Mouse (Mus musculus): ENCODE measurements around the gene Pf4. TPM values are rescaled to one million over a fixed set of nuclear protein-coding genes. Genes with fewer than 3 reads are reported as not detected.
A peak's percentile ranks its signal among the peaks of the same experiment; 100 is the strongest.

Gene Pf4
- polyA plus RNA-seq, 1 experiment from 2014 or later: 83.8 TPM

GRCm38 (mm10) chr5:90763912-90764665 lies 8.1 kb upstream of the Pf4 start:
- Histone ChIP-seq H3K4me1 (peaks cover 7% of the 10 kb centered on the region), H3K4me2 (no peak overlapping the region), H3K9ac (no peak overlapping the region), H3K36me3 (no peaks in the 10 kb centered on the region), H3K4me3 (no peak overlapping the region), H3K27ac (no peak overlapping the region), H3K9me3 (no peaks in the 10 kb centered on the region), H3K27me3 (peaks cover 18% of the 10 kb centered on the region)
- ATAC-seq (ENCODE audit: insufficient number of reproducible peaks, low FRiP score, low TSS enrichment, low read depth): no peak
- 62% methylated on average over 12 of the region's 12 CpGs for WGBS

GRCm38 (mm10) chr5:90765821-90766606 lies 6.2 kb upstream of the Pf4 start:
- H3K9ac ChIP-seq: no peak overlapping the region
- H3K4me1 ChIP-seq: no peaks in the 10 kb centered on the region
- H3K4me2 ChIP-seq: no peak overlapping the region
- WGBS: 55% methylated on average over 8 of the region's 8 CpGs
- H3K27ac ChIP-seq: no peak overlapping the region
- ATAC-seq (ENCODE audit: insufficient number of reproducible peaks, low FRiP score, low TSS enrichment, low read depth): no peak
- H3K36me3 ChIP-seq: no peaks in the 10 kb centered on the region
- peaks cover 7% of the 10 kb centered on the region; the same call in 1 of the 2 replicates for H3K27me3 ChIP-seq
- no peak overlapping the region for H3K4me3 ChIP-seq
- no peaks in the 10 kb centered on the region for H3K9me3 ChIP-seq

DNA sequence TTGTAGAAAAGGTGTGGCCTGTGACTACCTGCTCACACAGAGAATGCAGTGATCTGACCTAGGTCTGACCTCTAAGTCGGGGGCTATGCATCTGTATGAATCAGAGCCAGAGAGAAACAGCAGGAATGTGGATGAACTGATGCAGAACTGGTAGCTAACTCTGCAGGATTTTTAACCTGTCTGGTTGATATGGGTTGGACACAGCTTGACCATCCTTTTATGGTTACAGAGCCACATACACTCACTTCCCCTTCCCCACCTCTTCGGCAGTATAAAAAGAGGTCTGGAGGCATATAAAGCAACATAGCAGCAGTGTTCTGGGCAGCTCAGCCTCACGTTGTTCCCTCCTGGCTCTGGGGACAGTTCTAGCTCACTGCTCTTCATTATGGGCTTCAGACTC lies 4.0 kb upstream of the Pf4 start, which contains the start of gene Ppbp:
Ppbp (plus strand) TSS at position 301 of the 400 bp plus-strand sequence.
- H3K27ac ChIP-seq: no peak within 1 kb of the TSS
- 47% methylated on average over 3 of the region's 3 CpGs for WGBS
- no peak within 1 kb of the TSS for H3K4me2 ChIP-seq
- no peak within 1 kb of the TSS for H3K4me3 ChIP-seq
- H3K4me1 ChIP-seq: no peaks in the 10 kb centered on the region
- H3K9ac ChIP-seq: no peak within 1 kb of the TSS
- H3K36me3 ChIP-seq: no peaks in the 10 kb centered on the region
- no peaks in the 10 kb centered on the region for H3K9me3 ChIP-seq
- H3K27me3 ChIP-seq: 0 out of 2 replicates have a peak, but pooled peaks cover 7% of the 10 kb centered on the region
- ATAC-seq (ENCODE audit: insufficient number of reproducible peaks, low FRiP score, low TSS enrichment, low read depth): no peak

DNA sequence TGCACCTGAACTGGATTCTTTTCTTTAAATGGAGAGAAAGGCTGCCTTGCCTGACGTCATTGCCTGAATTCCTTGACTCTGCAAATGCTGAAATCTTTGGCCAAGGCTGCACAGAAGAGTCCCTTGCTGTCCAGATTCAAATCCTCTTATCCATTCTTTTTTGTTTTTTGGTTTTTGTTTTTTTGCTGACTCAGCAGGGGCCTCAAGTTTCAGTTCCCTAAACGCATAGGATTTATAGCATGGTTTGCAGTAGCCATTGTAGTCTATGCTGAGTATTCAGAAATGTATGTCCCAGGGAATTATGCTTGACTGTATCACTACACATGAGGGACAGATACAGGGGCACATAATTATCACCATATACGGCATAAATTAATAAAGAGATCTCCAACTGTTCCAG lies 866 bp upstream of the Pf4 start:
- H3K4me2 ChIP-seq: no peak overlapping the region
- H3K4me1 ChIP-seq: no peaks in the 10 kb centered on the region
- H3K9me3 ChIP-seq: no peaks in the 10 kb centered on the region
- H3K27me3 ChIP-seq: 0 out of 2 replicates have a peak, but pooled peaks cover 7% of the 10 kb centered on the region
- WGBS: 56% methylated on average over 3 of the region's 3 CpGs
- H3K27ac ChIP-seq: no peak overlapping the region
- H3K36me3 ChIP-seq: no peaks in the 10 kb centered on the region
- ATAC-seq (ENCODE audit: insufficient number of reproducible peaks, low FRiP score, low TSS enrichment, low read depth): no peak
- no peak overlapping the region for H3K4me3 ChIP-seq
- H3K9ac ChIP-seq: no peak overlapping the region

- Histone ChIP-seq H3K9ac (no peak overlapping the region), H3K27me3 (no peaks in the 10 kb centered on the region), H3K36me3 (no peaks in the 10 kb centered on the region), H3K9me3 (no peaks in the 10 kb centered on the region), H3K4me1 (no peaks in the 10 kb centered on the region), H3K27ac (no peak overlapping the region), H3K4me3 (no peak overlapping the region), H3K4me2 (no peak overlapping the region)
- WGBS: 86% methylated on average over 5 of the region's 5 CpGs
- ATAC-seq (ENCODE audit: insufficient number of reproducible peaks, low FRiP score, low TSS enrichment, low read depth): no peak
Observed at GRCm38 (mm10) chr5:90775562-90775961, 3.3 kb downstream of the Pf4 start.

- H3K9me3 ChIP-seq: no peaks in the 10 kb centered on the region
- no peak overlapping the region for H3K9ac ChIP-seq
- no peaks in the 10 kb centered on the region for H3K36me3 ChIP-seq
- no peak for ATAC-seq (ENCODE audit: insufficient number of reproducible peaks, low FRiP score, low TSS enrichment, low read depth)
- H3K27ac ChIP-seq: no peak overlapping the region
- H3K27me3 ChIP-seq: no peaks in the 10 kb centered on the region
- no peak overlapping the region for H3K4me3 ChIP-seq
- no peaks in the 10 kb centered on the region for H3K4me1 ChIP-seq
- WGBS: 71% methylated on average over 10 of the region's 10 CpGs
- H3K4me2 ChIP-seq: no peak overlapping the region
Observed at GRCm38 (mm10) chr5:90777621-90778020, 5.4 kb downstream of the Pf4 start.

DNA sequence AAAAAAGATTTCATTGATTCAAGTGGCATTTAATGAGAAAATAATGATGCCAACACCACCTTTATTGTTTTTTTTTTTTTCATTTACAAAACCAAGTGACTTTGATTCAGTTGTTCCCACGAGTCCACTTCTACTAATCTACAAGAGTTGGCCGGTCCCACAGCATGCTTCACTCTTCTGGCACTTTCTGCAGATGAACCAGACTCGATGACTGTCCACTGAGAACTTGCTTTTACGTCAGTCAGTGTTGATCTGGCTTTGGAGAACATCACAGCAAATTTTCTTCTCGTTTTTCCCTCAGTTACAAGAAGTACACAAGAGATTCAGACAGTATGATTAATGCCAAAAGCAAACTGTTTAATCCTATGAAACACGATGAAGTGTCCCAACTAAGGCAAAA lies 6.6 kb downstream of the Pf4 start:
- H3K4me1 ChIP-seq: no peaks in the 10 kb centered on the region
- H3K27me3 ChIP-seq: no peaks in the 10 kb centered on the region
- no peaks in the 10 kb centered on the region for H3K9me3 ChIP-seq
- H3K27ac ChIP-seq: no peak overlapping the region
- ATAC-seq (ENCODE audit: insufficient number of reproducible peaks, low FRiP score, low TSS enrichment, low read depth): no peak
- no peak overlapping the region for H3K4me3 ChIP-seq
- H3K9ac ChIP-seq: no peak overlapping the region
- 77% methylated on average over 6 of the region's 6 CpGs for WGBS
- H3K4me2 ChIP-seq: no peak overlapping the region
- H3K36me3 ChIP-seq: no peaks in the 10 kb centered on the region

- Histone ChIP-seq H3K9ac (no peak overlapping the region), H3K27ac (no peak overlapping the region), H3K9me3 (no peaks in the 10 kb centered on the region), H3K36me3 (no peaks in the 10 kb centered on the region), H3K4me2 (no peak overlapping the region), H3K4me3 (no peak overlapping the region), H3K27me3 (peaks cover 7% of the 10 kb centered on the region; the same call in 1 of the 2 replicates), H3K4me1 (peaks cover 8% of the 10 kb centered on the region)
- ATAC-seq (ENCODE audit: insufficient number of reproducible peaks, low FRiP score, low TSS enrichment, low read depth): no peak
- WGBS: 78% methylated on average over 3 of the region's 3 CpGs
Observed at GRCm38 (mm10) chr5:90783697-90784096, 11.5 kb downstream of the Pf4 start.

DNA sequence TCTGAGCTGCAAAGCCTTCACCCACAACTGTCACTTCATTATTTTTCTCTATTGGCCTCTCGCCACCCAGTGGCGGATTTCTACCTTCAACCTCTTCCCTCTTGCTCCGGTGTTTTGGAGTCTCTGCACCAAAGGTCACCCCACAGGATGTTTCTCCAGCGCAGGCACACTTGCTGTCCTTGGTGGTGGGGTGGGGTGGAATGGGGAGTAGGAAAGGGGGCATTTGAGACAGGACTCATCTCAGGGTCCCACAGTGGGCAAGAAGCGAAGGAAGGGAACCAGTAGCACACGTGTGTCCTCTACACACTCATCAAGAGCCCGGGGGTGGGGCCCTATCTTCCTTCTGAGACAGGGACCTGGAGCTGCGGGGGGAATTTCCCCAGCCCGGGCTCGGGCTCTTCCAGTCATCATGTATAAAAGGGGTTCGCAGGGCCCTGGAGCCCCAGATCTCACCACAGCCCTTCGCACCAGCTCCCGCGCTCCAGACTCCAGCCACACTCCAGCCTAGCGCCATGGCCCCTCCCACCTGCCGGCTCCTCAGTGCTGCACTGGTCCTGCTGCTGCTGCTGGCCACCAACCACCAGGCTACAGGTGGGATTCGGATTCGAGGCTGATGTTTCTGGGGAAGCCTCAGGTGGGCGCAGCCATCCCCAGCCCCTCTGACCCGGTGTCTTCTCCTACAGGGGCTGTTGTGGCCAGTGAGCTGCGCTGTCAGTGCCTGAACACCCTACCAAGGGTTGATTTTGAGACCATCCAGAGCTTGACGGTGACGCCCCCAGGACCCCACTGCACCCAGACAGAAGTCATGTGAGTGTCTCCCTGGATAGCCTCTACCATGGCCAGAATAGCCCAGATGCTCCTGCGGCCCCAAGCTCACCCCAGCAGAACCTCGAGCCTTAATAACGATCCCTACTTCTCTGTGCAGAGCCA lies 13.7 kb downstream of the Pf4 start, which contains the start of gene Cxcl3:
Cxcl3 (plus strand) TSS at position 445 of the 930 bp plus-strand sequence.
- peak within 1 kb of the TSS; percentile 23 for H3K4me3 ChIP-seq
- H3K27me3 ChIP-seq: peaks cover 7% of the 10 kb centered on the region; the same call in 1 of the 2 replicates
- 14% methylated on average over 26 of the region's 26 CpGs for WGBS
- no peaks in the 10 kb centered on the region for H3K9me3 ChIP-seq
- ATAC-seq (ENCODE audit: insufficient number of reproducible peaks, low FRiP score, low TSS enrichment, low read depth): peak; percentile 24; the same call in 1 of the 2 replicates
- no peak within 1 kb of the TSS for H3K27ac ChIP-seq
- H3K4me2 ChIP-seq: peak within 1 kb of the TSS; percentile 51
- H3K9ac ChIP-seq: no peak within 1 kb of the TSS
- no peaks in the 10 kb centered on the region for H3K36me3 ChIP-seq
- peaks cover 17% of the 10 kb centered on the region for H3K4me1 ChIP-seq

GRCm38 (mm10) chr5:90788114-90788513 lies 15.9 kb downstream of the Pf4 start:
- H3K9me3 ChIP-seq: no peaks in the 10 kb centered on the region
- no peak overlapping the region for H3K9ac ChIP-seq
- H3K36me3 ChIP-seq: no peaks in the 10 kb centered on the region
- no peak overlapping the region for H3K4me3 ChIP-seq
- no peak for ATAC-seq (ENCODE audit: insufficient number of reproducible peaks, low FRiP score, low TSS enrichment, low read depth)
- H3K27me3 ChIP-seq: peaks cover 7% of the 10 kb centered on the region; the same call in 1 of the 2 replicates
- no peak overlapping the region for H3K4me2 ChIP-seq
- 77% methylated on average over 4 of the region's 4 CpGs for WGBS
- no peak overlapping the region for H3K27ac ChIP-seq
- H3K4me1 ChIP-seq: peaks cover 17% of the 10 kb centered on the region

DNA sequence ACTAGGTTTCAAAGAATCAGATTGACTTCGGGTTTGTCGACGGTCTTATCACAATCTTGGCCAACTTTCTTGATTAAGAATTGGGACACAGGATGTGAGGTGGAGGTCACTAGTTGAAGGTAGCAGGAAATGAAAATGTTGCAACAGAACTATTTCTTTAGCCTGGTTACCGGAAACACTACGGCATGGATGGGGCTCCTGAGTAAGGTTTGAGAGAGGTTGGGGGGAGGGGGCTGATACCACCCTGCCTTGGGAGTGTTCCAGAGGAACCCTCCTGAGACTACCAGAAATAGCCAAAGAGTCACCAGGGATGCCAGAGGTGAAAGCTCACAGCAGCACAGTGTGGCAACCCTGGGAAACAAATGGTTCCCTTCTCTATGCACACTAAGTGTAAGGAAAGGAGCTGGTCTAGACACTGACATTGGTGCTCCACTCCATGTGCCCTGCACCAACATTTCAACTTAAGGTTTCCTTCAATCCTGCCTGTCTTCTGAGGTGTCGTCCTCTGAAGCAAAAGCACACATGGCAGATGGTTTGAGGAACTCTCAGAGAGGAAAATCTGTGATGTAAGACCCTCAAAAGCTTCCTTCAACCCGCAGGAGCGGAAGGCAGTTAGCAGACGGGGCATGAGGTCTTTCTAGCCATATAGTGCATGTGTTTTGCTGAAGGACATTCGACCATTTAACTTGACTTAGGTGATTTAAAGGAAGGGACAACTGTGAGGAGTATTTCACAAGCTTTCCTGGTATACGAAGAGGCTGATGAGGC lies 17.3 kb downstream of the Pf4 start:
- WGBS: 50% methylated on average over 11 of the region's 11 CpGs
- H3K27ac ChIP-seq: no peak overlapping the region
- ATAC-seq (ENCODE audit: insufficient number of reproducible peaks, low FRiP score, low TSS enrichment, low read depth): no peak
- H3K9ac ChIP-seq: no peak overlapping the region
- H3K4me1 ChIP-seq: peaks cover 17% of the 10 kb centered on the region
- H3K9me3 ChIP-seq: no peaks in the 10 kb centered on the region
- H3K27me3 ChIP-seq: peaks cover 7% of the 10 kb centered on the region; the same call in 1 of the 2 replicates
- H3K4me2 ChIP-seq: no peak overlapping the region
- no peaks in the 10 kb centered on the region for H3K36me3 ChIP-seq
- no peak overlapping the region for H3K4me3 ChIP-seq
